Mouse (Mus musculus) midbrain, embryonic 10.5 days (tissue): ENCODE measurements around the gene Zfp784. TPM values are rescaled to one million over a fixed set of nuclear protein-coding genes. Genes with fewer than 3 reads are reported as not detected.

Experiments used
- DNase-seq: peaks from one replicate; pipeline ENCODE4 v3.0.0-alpha.2; 2017; ENCODE audit warnings: low spot score
- H3K27ac ChIP-seq: fragments of 300-500 bp; sonication (generic); replicated peaks from 2 replicates; pipeline ENCODE4 v1.5.1; 2016; ENCODE audit warnings: mild to moderate bottlenecking
- H3K27me3 ChIP-seq: fragments of 300-500 bp; sonication (generic); 2 replicates; pipeline ENCODE4 v1.6.1; 2016; ENCODE audit warnings: low read depth, mild to moderate bottlenecking; ENCODE audit not compliant: poor library complexity, severe bottlenecking
- H3K36me3 ChIP-seq: fragments of 300-500 bp; sonication (generic); 2 replicates; pipeline ENCODE4 v1.6.1; 2016; ENCODE audit warnings: mild to moderate bottlenecking, moderate library complexity
- H3K4me1 ChIP-seq: fragments of 300-500 bp; sonication (generic); 2 replicates; pipeline ENCODE4 v1.6.1; 2016
- H3K4me3 ChIP-seq: fragments of 300-500 bp; sonication (generic); 2 replicates; pipeline ENCODE4 v1.5.1; 2016; ENCODE audit warnings: mild to moderate bottlenecking, moderate library complexity
- H3K9me3 ChIP-seq: fragments of 300-500 bp; sonication (generic); replicated peaks from 2 replicates; pipeline ENCODE4 v1.6.1; 2016; ENCODE audit warnings: mild to moderate bottlenecking
- WGBS: fragments of 180-500 bp; shearing (Covaris S2); methylation state at CpG from one replicate; pipeline ENCODE4 v1.1.7; 2016; 5-methylcytosine and 5-hydroxymethylcytosine counted together
- polyA plus RNA-seq: library from polyadenylated mRNA; unstranded; fragments of >200 nt; fragmentation: Nextera tagmentation; extraction: Ambion mirVana; gene quantifications from 2 replicates; pipeline ENCODE4 v1.2.1, GENCODE M21; 2016

Gene Zfp784
- polyA plus RNA-seq, 1 experiment from 2014 or later: 2.8 TPM

DNA sequence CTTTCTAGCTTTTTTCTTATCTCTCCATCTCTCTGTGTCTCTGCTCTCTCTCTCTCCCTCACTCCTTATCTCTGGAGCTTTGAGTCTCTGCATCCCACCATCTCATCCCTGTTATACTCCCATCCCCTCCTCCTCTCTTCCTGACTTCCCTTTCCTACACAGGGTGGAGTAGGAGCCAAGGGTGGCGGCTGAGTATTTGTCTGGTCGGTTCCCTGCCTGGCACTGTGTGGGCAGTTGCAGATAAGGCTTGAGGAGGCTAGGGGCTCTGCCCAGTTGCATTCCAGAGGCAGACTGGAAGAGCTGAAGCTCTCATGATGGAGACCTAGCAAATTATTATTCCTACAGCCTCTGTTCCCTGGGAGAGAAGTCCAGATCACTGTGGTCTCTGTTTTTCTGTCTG, 50.0 kb downstream of the Zfp784 start:
- H3K27ac ChIP-seq: no peak overlapping the region
- H3K4me3 ChIP-seq: no peak overlapping the region
- H3K27me3 ChIP-seq: peaks cover 12% of the 10 kb centered on the region
- 75% methylated on average over 2 of the region's 2 CpGs for WGBS
- peaks cover 17% of the 10 kb centered on the region for H3K9me3 ChIP-seq
- no peak for DNase-seq
- peaks cover 27% of the 10 kb centered on the region for H3K36me3 ChIP-seq
- peaks cover 7% of the 10 kb centered on the region for H3K4me1 ChIP-seq

Other genes starting within 250 kb of the Zfp784 start
- 2.7 and 3.4 TPM in 2 replicates for gene Tmem238, start 248.8 kb downstream of the Zfp784 start, polyA plus RNA-seq
- 339 and 383 TPM in 2 replicates for gene Rpl28, start 245.6 kb downstream of the Zfp784 start, polyA plus RNA-seq
- gene Ube2s, start 225.9 kb downstream of the Zfp784 start, polyA plus RNA-seq: 357 and 426 TPM in 2 replicates
- 0.28 and 1.1 TPM in 2 replicates for gene Shisa7, start 193.8 kb downstream of the Zfp784 start, polyA plus RNA-seq
- gene Isoc2b, start 168.2 kb downstream of the Zfp784 start, polyA plus RNA-seq: 2.8 and 4.1 TPM in 2 replicates
- gene Isoc2a, start 161.3 kb downstream of the Zfp784 start, polyA plus RNA-seq: 0.64 and 0.70 TPM in 2 replicates
- 0.20 TPM in 1 of 2 replicates, not detected in the other for gene Gm36210, start 131.9 kb downstream of the Zfp784 start, polyA plus RNA-seq
- gene Zfp628, start 123.2 kb downstream of the Zfp784 start, polyA plus RNA-seq: 4.3 and 4.7 TPM in 2 replicates
- gene Nat14, start 116.4 kb downstream of the Zfp784 start, polyA plus RNA-seq: 10.4 and 11.6 TPM in 2 replicates
- gene Ssc5d, start 112.7 kb downstream of the Zfp784 start, polyA plus RNA-seq: 1.6 and 1.9 TPM in 2 replicates
- gene Sbk2, start 74.0 kb downstream of the Zfp784 start, polyA plus RNA-seq: 0.05 and 0.26 TPM in 2 replicates
- gene Sbk3, start 67.3 kb downstream of the Zfp784 start, polyA plus RNA-seq: not detected in 2 replicates
- gene Zfp579, start 42.3 kb downstream of the Zfp784 start, polyA plus RNA-seq: 26.2 and 35.6 TPM in 2 replicates
- 7.1 and 9.1 TPM in 2 replicates for gene Zfp524, start 24.0 kb downstream of the Zfp784 start, polyA plus RNA-seq
- 56.7 and 58.1 TPM in 2 replicates for gene Fiz1, start 23.7 kb downstream of the Zfp784 start, polyA plus RNA-seq
- 1.2 and 1.5 TPM in 2 replicates for gene Gm44973, start 22.9 kb downstream of the Zfp784 start, polyA plus RNA-seq
- 5.2 and 5.5 TPM in 2 replicates for gene Zfp865, start 18.1 kb downstream of the Zfp784 start, polyA plus RNA-seq
- gene Ccdc106, start 17.9 kb downstream of the Zfp784 start, polyA plus RNA-seq: 5.1 and 5.2 TPM in 2 replicates
- gene 4632433K11Rik, start 4.3 kb downstream of the Zfp784 start, polyA plus RNA-seq: not detected in 2 replicates
- gene Zfp580, start 13.1 kb upstream of the Zfp784 start, polyA plus RNA-seq: 41.2 and 51.2 TPM in 2 replicates
- gene U2af2, start 23.7 kb upstream of the Zfp784 start, polyA plus RNA-seq: 176 and 180 TPM in 2 replicates
- 56.1 and 60.7 TPM in 2 replicates for gene Epn1, start 41.8 kb upstream of the Zfp784 start, polyA plus RNA-seq
- not detected in 2 replicates for gene Rfpl4, start 78.5 kb upstream of the Zfp784 start, polyA plus RNA-seq
- gene Rasl2-9, start 87.5 kb upstream of the Zfp784 start, polyA plus RNA-seq: 0.33 and 0.48 TPM in 2 replicates
- not detected in 2 replicates for gene Vmn1r55, start 111.2 kb upstream of the Zfp784 start, polyA plus RNA-seq
- gene Vmn1r56, start 158.3 kb upstream of the Zfp784 start, polyA plus RNA-seq: not detected in 2 replicates
- gene Vmn1r57, start 180.0 kb upstream of the Zfp784 start, polyA plus RNA-seq: not detected in 2 replicates